Mouse (Mus musculus) retina, postnatal 1 day (tissue): ENCODE measurements around the gene Gm21818.
"Not testable (repeated sequence)": the region's sequence is repeated elsewhere in the genome, so short reads cannot be mapped to it uniquely, and the experiment has no call there.

Experiments used
- DNase-seq: peaks from one replicate; pipeline ENCODE4 v3.0.0-alpha.2; 2012

The Gm21818 gene

GRCm38 (mm10) chr13:120172133-120172532 lies at the start of gene Gm21818:
Gene Gm21818 (plus strand): TSS chr13:120172433.
- not testable (repeated sequence) for DNase-seq

GRCm38 (mm10) chr13:120139946-120140345 lies 32.3 kb upstream of the Gm21818 start, which contains the start of gene Gm20767:
Gene Gm20767 (plus strand): TSS chr13:120140246.
- DNase-seq, result not testable (repeated sequence)

GRCm38 (mm10) chr13:120142348-120142747 lies 29.9 kb upstream of the Gm21818 start:
- DNase-seq, result not testable (repeated sequence)

GRCm38 (mm10) chr13:120149660-120150407 lies 22.4 kb upstream of the Gm21818 start:
- DNase-seq, result not testable (repeated sequence)

GRCm38 (mm10) chr13:120150589-120150988 lies 21.6 kb upstream of the Gm21818 start:
- not testable (repeated sequence) for DNase-seq

GRCm38 (mm10) chr13:120168301-120168700 lies 3.9 kb upstream of the Gm21818 start:
- not testable (repeated sequence) for DNase-seq

- not testable (repeated sequence) for DNase-seq
Measured at GRCm38 (mm10) chr13:120196189-120196821, 24.1 kb downstream of the Gm21818 start.

- DNase-seq, result not testable (repeated sequence)
Measured at GRCm38 (mm10) chr13:120215847-120216246, 43.6 kb downstream of the Gm21818 start, which contains the start of gene Gm21762. Gene Gm21762 (minus strand): TSS chr13:120215947.

GRCm38 (mm10) chr13:120220922-120221321 lies 48.7 kb downstream of the Gm21818 start:
- DNase-seq, result not testable (repeated sequence)

GRCm38 (mm10) chr13:120223012-120223659 lies 50.9 kb downstream of the Gm21818 start:
- not testable (repeated sequence) for DNase-seq
